Mouse (Mus musculus) cerebellum, adult 2 months (tissue): ENCODE measurements around the gene Gprc5d. TPM values are rescaled to one million over a fixed set of nuclear protein-coding genes. Genes with fewer than 3 reads are reported as not detected.

ENCODE experiments used
- DNase-seq, 2 experiments: peaks; one replicate each; pipeline ENCODE4 v3.0.0; 2021
- H3K27ac ChIP-seq: fragments of 200-500 bp; 2 replicates; pipeline ENCODE4 v1.5.1; 2012; ENCODE audit warnings: low read length, control low read depth, inconsistent platforms; ENCODE audit not compliant: insufficient read depth
- H3K27me3 ChIP-seq: fragments of 200-500 bp; 2 replicates; pipeline ENCODE4 v1.6.1; 2012; ENCODE audit warnings: inconsistent platforms, mild to moderate bottlenecking, low read length, moderate library complexity; ENCODE audit not compliant: control insufficient read depth, insufficient read depth
- H3K4me1 ChIP-seq: fragments of 200-500 bp; 2 replicates; pipeline ENCODE4 v1.6.1; 2011; ENCODE audit warnings: low read length; ENCODE audit not compliant: control insufficient read depth, insufficient read depth
- H3K4me3 ChIP-seq: fragments of 200-500 bp; replicated peaks from 2 replicates; pipeline ENCODE3; 2011; ENCODE audit warnings: mild to moderate bottlenecking, low read depth, low read length, control low read depth; ENCODE audit not compliant: insufficient read depth
- CTCF ChIP-seq: fragments of 200-500 bp; IDR thresholded peaks from 2 replicates; pipeline ENCODE4 v1.5.1; 2011; ENCODE audit warnings: low read depth, mild to moderate bottlenecking, control low read depth, low read length, moderate library complexity, borderline replicate concordance; ENCODE audit not compliant: insufficient read depth
- POLR2A ChIP-seq: fragments of 200-500 bp; IDR thresholded peaks from 2 replicates; pipeline ENCODE4 v1.6.1; 2011; ENCODE audit warnings: low read length, control low read depth, borderline replicate concordance; ENCODE audit not compliant: insufficient read depth
- WGBS: fragments of 180-500 bp; shearing (Covaris S2); methylation state at CpG from one replicate; pipeline ENCODE4 v1.1.7; 2018; 5-methylcytosine and 5-hydroxymethylcytosine counted together
- polyA plus RNA-seq: library from polyadenylated mRNA; depleted of rRNA; stranded (reverse); fragments of >200 nt; gene quantifications from 2 replicates; pipeline ENCODE4 v1.2.3, GENCODE M21; 2012

Gprc5d gene
- polyA plus RNA-seq, 1 experiment: 0.18 TPM

DNA sequence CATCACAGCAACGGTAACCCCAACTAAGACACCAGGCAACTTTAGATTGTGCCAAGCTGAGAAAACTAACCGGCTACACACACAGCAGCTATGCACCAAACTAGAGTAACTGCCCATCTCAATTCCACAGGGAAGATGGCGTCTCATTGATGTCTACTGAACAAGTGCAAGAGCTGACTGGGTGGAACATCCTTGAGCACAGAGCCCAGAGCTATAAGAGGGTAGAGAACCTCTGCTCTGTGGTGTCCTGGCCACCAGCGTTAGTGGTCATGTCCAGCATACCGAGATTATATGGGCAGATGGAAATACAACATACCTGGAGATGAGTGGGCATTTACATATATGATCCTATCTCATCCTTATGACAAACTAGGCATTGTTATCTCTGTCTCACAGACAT, 25.1 kb upstream of the Gprc5d start:
- 96% methylated on average over 5 of the region's 5 CpGs for WGBS
- Histone ChIP-seq H3K4me3 (no peak overlapping the region), H3K27me3 (no peaks in the 10 kb centered on the region), H3K27ac (no peak overlapping the region), H3K4me1 (no peaks in the 10 kb centered on the region)
- DNase-seq: no peak
- TF ChIP-seq CTCF (no peak), POLR2A (no peak)

DNA sequence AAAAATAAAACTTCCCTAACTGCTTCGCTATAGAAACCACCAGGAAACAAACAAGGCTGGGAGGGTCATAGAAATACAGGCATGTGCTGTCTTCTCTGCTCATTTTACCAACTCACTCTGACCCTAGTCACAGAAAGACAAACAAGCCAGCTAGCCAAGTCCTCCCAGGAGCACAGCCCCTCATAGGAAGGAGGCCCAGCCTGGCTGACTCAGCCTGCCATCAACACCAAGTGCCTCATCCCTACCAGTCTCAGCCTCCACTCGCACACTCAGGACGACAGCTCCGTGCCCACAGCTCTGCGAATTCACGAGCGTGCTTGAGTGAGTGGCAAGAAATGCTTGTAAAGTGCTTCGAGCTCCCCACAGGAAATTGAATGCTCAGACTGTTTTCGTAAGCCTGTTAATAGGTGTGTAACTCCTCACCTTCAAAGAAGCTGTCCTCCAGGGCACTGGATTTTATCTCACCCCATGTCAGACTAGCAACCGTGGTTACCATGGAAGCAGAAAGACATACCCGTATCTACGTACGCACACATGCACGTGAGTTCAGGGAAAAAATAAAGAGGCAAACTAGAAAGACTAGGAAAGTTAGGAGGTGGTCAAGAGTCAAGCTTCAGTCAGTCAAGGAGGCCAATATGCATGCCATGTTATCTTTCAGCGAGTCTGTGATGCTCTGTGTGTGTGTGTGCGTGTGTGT, 23.5 kb upstream of the Gprc5d start:
- DNase-seq: no peak
- Histone ChIP-seq H3K4me3 (no peak overlapping the region), H3K4me1 (no peaks in the 10 kb centered on the region), H3K27ac (no peak overlapping the region), H3K27me3 (no peaks in the 10 kb centered on the region)
- 70% methylated on average over 16 of the region's 16 CpGs for WGBS
- TF ChIP-seq CTCF (no peak), POLR2A (no peak)

DNA sequence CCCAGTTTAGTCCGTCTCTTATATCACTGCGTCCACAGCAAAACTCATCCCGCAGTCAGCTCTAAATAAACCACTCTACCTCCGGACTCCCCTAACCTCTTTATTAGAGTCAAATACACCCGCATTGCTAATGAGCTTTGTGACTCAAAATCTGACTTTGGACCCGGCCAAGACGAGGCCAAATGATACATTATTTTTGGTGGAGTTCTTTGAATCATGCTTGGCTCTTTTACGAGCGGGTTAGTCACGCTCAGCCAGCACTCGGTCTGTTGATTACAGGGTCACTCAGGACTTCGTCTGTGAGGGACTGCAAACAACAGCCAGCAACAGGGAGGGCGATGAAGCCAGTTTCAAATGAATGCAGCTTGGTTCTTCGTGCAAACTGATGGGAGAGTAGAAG, 20.7 kb upstream of the Gprc5d start:
- Histone ChIP-seq H3K27me3 (no peaks in the 10 kb centered on the region), H3K27ac (no peak overlapping the region), H3K4me1 (no peaks in the 10 kb centered on the region; the same call in 1 of the 2 replicates), H3K4me3 (no peak overlapping the region)
- DNase-seq: no peak
- TF ChIP-seq CTCF (no peak), POLR2A (no peak)
- WGBS: 25% methylated on average over 14 of the region's 14 CpGs

DNA sequence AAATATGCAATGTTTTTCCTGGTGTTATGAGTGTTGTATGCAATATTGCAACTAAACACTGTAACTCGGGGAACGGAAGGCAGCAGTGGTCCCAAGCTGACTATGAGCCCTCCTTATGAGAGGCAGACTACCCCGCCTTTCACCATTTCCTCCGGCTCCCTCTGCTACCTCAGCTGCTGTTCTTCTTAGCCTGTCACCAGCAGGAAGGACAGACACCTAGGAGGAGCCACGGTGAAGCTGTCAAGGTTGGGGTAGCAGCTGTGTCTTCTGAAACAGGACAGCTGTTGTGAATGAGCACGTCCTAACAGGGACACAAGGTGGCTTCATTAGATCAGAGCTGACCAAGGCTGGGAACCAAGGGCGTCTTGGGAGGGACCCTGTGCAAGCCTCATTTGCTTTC, 20.1 kb upstream of the Gprc5d start:
- TF ChIP-seq CTCF (no peak), POLR2A (no peak)
- no peak overlapping the region for H3K27ac ChIP-seq
- no peaks in the 10 kb centered on the region for H3K27me3 ChIP-seq
- no peaks in the 10 kb centered on the region; the same call in 1 of the 2 replicates for H3K4me1 ChIP-seq
- no peak overlapping the region for H3K4me3 ChIP-seq
- 64% methylated on average over 7 of the region's 7 CpGs for WGBS
- DNase-seq: no peak

DNA sequence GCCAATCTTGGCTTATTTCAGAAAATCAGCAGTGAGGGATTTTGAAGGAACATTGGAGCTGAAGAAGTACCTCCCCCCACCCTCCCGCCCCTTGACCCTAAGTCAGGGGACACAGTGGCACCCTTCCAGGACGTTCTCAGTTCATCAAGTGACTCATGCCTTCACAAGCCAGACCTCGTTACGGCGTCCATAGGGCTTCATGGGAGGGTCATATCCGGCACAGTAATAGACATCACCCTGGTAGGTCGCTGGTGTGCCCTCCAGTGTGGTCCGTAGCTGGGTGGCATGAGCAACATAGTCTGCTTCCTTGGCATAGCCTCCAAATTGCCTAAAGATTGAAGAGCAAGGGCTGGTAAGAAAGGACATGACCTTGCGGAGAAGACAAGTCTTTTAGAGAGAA, 19.7 kb upstream of the Gprc5d start:
- Histone ChIP-seq H3K27me3 (no peaks in the 10 kb centered on the region), H3K4me1 (no peaks in the 10 kb centered on the region; the same call in 1 of the 2 replicates), H3K4me3 (no peak overlapping the region), H3K27ac (no peak overlapping the region)
- WGBS: 77% methylated on average over 9 of the region's 9 CpGs
- TF ChIP-seq CTCF (no peak), POLR2A (no peak)
- no peak for DNase-seq

DNA sequence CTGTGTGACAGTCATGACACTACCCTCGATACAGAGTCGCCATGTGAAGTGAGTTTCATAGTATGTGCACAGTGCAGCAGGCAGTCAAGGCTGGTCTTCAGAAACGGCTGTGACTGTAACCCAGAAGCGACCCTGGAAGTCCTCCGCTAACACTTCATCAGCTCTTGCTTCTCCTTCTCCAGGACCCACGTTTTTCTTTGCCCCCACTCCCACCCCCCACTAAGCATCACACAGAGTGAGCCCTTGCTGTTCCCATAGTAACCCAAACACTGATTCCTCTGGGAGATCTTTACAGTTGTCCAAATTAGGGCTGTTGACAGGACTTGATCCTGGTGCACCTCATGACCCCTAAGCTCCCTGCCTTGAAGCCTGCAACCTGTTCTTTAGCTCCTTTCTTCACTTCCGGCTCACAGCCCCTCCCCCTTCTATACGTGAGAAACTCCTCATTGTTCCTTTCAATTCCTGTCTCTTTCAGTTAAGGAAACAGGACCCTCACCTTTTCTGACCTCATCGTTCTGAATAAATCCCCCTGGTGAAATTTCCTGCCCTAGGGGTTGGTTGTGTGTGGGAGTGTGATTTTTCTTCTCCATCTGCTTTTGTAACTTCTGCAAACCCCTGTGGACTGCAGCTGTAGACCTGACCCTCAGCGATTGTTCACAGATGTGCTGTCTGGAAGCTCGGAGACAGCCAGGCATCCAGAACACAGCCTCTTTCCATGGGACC, 18.5 kb upstream of the Gprc5d start:
- no peak for TF ChIP-seq POLR2A
- TF ChIP-seq CTCF: no peak
- Histone ChIP-seq H3K27me3 (no peaks in the 10 kb centered on the region), H3K27ac (no peak overlapping the region), H3K4me3 (no peak overlapping the region), H3K4me1 (no peaks in the 10 kb centered on the region; the same call in 1 of the 2 replicates)
- DNase-seq: no peak
- WGBS: 50% methylated on average over 11 of the region's 11 CpGs

DNA sequence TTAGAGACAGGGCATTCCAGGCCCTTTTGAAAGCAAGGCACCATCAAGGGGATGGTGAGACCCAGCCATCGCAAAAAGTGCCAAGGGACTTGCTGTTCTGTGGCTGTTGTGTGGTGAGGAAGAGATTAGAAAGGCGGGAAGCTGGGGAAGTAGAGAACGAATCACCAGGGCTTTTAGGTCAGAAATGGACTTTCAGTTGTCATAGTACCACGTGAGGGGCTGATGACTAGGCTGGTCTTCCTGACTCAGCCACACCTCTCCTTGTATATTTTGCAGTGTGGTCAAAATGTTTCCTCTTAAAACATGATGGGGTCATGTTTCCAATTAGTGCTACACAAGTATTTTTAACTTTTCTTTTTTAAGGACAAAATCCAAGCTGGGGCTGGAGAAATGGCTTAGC, 17.7 kb upstream of the Gprc5d start:
- no peak for TF ChIP-seq POLR2A
- no peak for TF ChIP-seq CTCF
- no peak overlapping the region for H3K4me3 ChIP-seq
- DNase-seq: no peak
- H3K4me1 ChIP-seq: no peaks in the 10 kb centered on the region; the same call in 1 of the 2 replicates
- no peak overlapping the region for H3K27ac ChIP-seq
- 86% methylated on average over 4 of the region's 4 CpGs for WGBS
- no peaks in the 10 kb centered on the region for H3K27me3 ChIP-seq

DNA sequence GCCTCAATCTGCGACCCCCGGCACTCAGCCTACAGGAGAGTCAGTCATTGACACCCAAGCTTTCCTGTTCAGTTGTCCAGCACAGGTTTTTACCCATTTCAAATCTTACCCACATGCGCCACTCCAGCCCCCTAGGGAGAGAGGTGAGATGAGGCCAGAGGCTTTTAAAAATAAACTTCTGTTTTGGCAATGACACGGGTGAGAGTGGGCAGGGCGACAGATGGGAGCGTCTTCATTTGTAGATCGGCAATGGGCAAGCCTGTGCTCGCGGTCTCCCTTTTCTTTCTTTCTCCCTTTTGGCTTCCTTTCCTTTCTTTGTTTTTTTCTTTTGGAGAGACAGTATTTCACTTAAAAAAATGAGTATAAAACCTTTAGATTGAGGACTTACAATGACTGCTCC, 15.4 kb upstream of the Gprc5d start:
- Histone ChIP-seq H3K27ac (no peak overlapping the region), H3K4me3 (no peak overlapping the region), H3K4me1 (no peaks in the 10 kb centered on the region; the same call in 1 of the 2 replicates), H3K27me3 (no peaks in the 10 kb centered on the region)
- no peak for DNase-seq
- TF ChIP-seq POLR2A: no peak
- TF ChIP-seq CTCF: no peak
- WGBS: 67% methylated on average over 9 of the region's 9 CpGs
